Mouse (Mus musculus) heart, embryonic 14.5 days (tissue): ENCODE measurements around the gene Epas1. TPM values are rescaled to one million over a fixed set of nuclear protein-coding genes. Genes with fewer than 3 reads are reported as not detected.

Experiments
- ATAC-seq: fragments of 200-750 bp; cut with Nextera tagmentation; 2 replicates; pipeline ENCODE4 v1.8.0; 2017; ENCODE audit warnings: low read depth, moderate TSS enrichment; ENCODE audit not compliant: insufficient number of reproducible peaks, insufficient read depth, low FRiP score
- H3K27ac ChIP-seq, 2 experiments: fragments of 200-500 bp in 1 of 2; fragments of 300-500 bp in 1 of 2; sonication (generic) in 1 of 2; replicated peaks in 1 of 2; 2 replicates each; pipeline ENCODE4 v1.5.1; 2012 to 2014; ENCODE audit warnings: low read depth in 2 of 2, low read length in 2 of 2, control low read depth in 1 of 2, mild to moderate bottlenecking in 1 of 2, mixed read lengths in 1 of 2; ENCODE audit not compliant: control insufficient read depth in 1 of 2, insufficient read depth in 1 of 2
- H3K27me3 ChIP-seq: fragments of 300-500 bp; sonication (generic); 2 replicates; pipeline ENCODE4 v1.6.1; 2014; ENCODE audit warnings: mild to moderate bottlenecking, low read length, control low read depth; ENCODE audit not compliant: control insufficient read depth, insufficient read depth
- H3K36me3 ChIP-seq: fragments of 300-500 bp; sonication (generic); 2 replicates; pipeline ENCODE4 v1.6.1; 2014; ENCODE audit warnings: mild to moderate bottlenecking, control low read depth, low read length, mixed read lengths; ENCODE audit not compliant: control insufficient read depth, insufficient read depth
- H3K4me1 ChIP-seq, 2 experiments: fragments of 200-500 bp in 1 of 2; fragments of 300-500 bp in 1 of 2; sonication (generic) in 1 of 2; 2 replicates each; pipeline ENCODE4 v1.6.1; 2012 to 2014; ENCODE audit warnings: low read length in 2 of 2, control low read depth in 1 of 2, mixed read lengths in 1 of 2; ENCODE audit not compliant: control insufficient read depth in 2 of 2, insufficient read depth in 2 of 2
- H3K4me2 ChIP-seq: fragments of 300-500 bp; sonication (generic); 2 replicates; pipeline ENCODE4 v1.6.1; 2014; ENCODE audit warnings: mild to moderate bottlenecking, low read length
- H3K4me3 ChIP-seq, 2 experiments: fragments of 200-500 bp in 1 of 2; fragments of 300-500 bp in 1 of 2; sonication (generic) in 1 of 2; 2 replicates each; pipeline ENCODE4 v1.5.1; 2012 to 2014; ENCODE audit warnings: low read length in 2 of 2, mild to moderate bottlenecking in 2 of 2, control low read depth in 1 of 2, low read depth in 1 of 2, moderate library complexity in 1 of 2; ENCODE audit not compliant: control insufficient read depth in 1 of 2, insufficient read depth in 1 of 2
- H3K9ac ChIP-seq: fragments of 300-500 bp; sonication (generic); 2 replicates; pipeline ENCODE4 v1.6.1; 2014; ENCODE audit warnings: mild to moderate bottlenecking, low read length
- H3K9me3 ChIP-seq: fragments of 300-500 bp; sonication (generic); 2 replicates; pipeline ENCODE4 v1.6.1; 2016; ENCODE audit warnings: low read length, control low read depth; ENCODE audit not compliant: control insufficient read depth
- WGBS: fragments of 180-500 bp; shearing (Covaris S2); extraction: QIAGEN DNeasy Blood & Tissue Kit; methylation state at CpG from one replicate; pipeline ENCODE4 v1.1.7; 2014; 5-methylcytosine and 5-hydroxymethylcytosine counted together
- polyA plus RNA-seq: library from polyadenylated mRNA; unstranded; fragments of >200 nt; fragmentation: Nextera tagmentation; extraction: Ambion mirVana; gene quantifications from 2 replicates; pipeline ENCODE4 v1.2.1, GENCODE M21; 2014

The Epas1 gene
- polyA plus RNA-seq, 1 experiment from 2014 or later = 13.7 TPM

DNA sequence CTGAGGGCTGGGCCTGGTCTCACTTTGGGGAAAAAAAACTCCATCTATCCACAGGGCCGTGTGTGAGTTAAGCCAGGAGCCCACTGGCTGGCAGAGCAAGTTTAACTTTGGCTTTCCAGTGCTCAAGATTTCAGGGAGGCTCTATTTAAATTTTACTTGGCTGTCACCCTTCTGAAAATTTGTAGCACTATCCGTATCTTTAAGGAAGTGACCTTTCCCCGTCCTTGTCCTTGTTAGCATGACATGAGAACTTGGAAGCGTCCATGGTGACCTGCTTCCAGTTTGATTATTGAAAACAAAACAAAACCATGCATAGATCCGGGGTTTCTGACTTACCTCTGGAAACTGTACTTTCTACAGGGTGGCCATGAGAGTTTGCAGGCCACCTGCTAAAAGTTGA, 17.3 kb downstream of the Epas1 start:
- peaks cover 19 to 38% of the 10 kb centered on the region in 2 experiments for H3K4me1 ChIP-seq
- 0 out of 2 replicates have a peak overlapping the region, but pooled peaks have one; percentile 16 for H3K4me2 ChIP-seq
- H3K9me3 ChIP-seq = no peaks in the 10 kb centered on the region
- no peaks in the 10 kb centered on the region; the same call in 1 of the 2 replicates for H3K27me3 ChIP-seq
- ATAC-seq = no peak; the same call in 1 of the 2 replicates
- peak overlapping the region; percentile 63 to 64 for H3K27ac ChIP-seq
- no peak overlapping the region for H3K9ac ChIP-seq
- 10% methylated on average over 5 of the region's 5 CpGs for WGBS
- H3K36me3 ChIP-seq = no peaks in the 10 kb centered on the region
- no peak overlapping the region for H3K4me3 ChIP-seq

- H3K27me3 ChIP-seq = no peaks in the 10 kb centered on the region; the same call in 1 of the 2 replicates
- 77% methylated on average over 11 of the region's 11 CpGs for WGBS
- H3K4me1 ChIP-seq = peaks cover 19 to 38% of the 10 kb centered on the region in 2 experiments
- no peak overlapping the region for H3K4me3 ChIP-seq
- no peaks in the 10 kb centered on the region for H3K36me3 ChIP-seq
- no peak overlapping the region for H3K9ac ChIP-seq
- no peak for ATAC-seq
- H3K9me3 ChIP-seq = no peaks in the 10 kb centered on the region
- no peak overlapping the region for H3K4me2 ChIP-seq
- H3K27ac ChIP-seq = no peak overlapping the region
Observed at GRCm38 (mm10) chr17:86772035-86772434, 18.5 kb downstream of the Epas1 start.

DNA sequence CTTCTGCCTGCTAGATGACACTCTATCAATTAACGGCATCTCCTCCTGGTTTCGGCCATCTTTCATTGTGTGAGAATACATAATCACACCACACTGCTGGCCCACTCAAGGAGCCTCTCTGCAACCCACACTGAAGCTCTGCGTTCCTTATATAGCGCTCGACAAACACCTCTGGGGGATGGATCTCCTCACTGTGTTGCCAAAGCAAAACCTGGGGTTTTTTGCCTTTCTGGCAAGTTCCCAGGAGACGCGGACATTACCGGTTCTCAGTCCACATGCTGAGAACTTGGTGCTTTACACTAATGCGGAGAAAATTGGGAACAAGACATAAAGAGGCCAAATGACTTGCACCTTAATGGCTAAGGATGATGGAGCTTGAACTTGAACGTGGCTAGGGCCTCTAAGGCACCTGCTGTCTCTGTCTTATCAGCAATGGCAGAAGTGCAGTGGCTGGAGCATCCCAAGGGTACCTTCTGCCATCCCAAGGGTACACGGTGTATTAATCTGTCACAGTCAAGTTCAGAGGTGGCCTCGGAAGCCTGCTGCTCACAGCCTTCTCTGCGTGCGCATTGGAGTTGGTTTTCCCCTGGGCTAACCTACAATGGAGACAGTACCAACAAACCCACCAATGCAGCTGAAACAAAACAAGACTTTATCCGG, 19.6 kb downstream of the Epas1 start:
- H3K36me3 ChIP-seq = no peaks in the 10 kb centered on the region
- no peak overlapping the region for H3K27ac ChIP-seq
- no peak overlapping the region for H3K4me3 ChIP-seq
- no peaks in the 10 kb centered on the region for H3K9me3 ChIP-seq
- 89% methylated on average over 15 of the region's 15 CpGs for WGBS
- H3K9ac ChIP-seq = no peak overlapping the region
- peaks cover 19 to 38% of the 10 kb centered on the region in 2 experiments for H3K4me1 ChIP-seq
- H3K27me3 ChIP-seq = no peaks in the 10 kb centered on the region; the same call in 1 of the 2 replicates
- no peak overlapping the region for H3K4me2 ChIP-seq
- no peak for ATAC-seq

DNA sequence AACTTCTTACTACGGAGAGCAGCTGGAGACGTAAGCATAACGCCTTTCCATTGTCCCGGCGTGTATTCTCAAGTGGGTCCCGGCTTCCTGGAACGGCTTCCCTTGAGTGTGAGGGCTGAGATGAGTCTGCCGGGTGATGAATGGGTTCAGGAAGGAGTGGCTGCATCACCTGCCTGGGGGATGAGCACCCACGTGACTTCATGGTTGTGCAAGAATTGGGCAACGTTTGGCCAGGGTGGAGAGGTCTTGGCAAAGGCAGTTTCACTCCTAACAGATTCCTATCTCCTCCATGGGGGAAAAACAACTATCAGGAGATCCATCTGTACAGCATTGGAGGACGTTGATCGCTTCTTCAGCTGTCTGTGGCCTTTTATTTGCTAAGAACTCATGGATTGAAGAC, 23.0 kb downstream of the Epas1 start:
- H3K27ac ChIP-seq = no peak overlapping the region
- no peak overlapping the region for H3K4me3 ChIP-seq
- 76% methylated on average over 12 of the region's 12 CpGs for WGBS
- no peak overlapping the region for H3K9ac ChIP-seq
- ATAC-seq = no peak
- no peaks in the 10 kb centered on the region for H3K36me3 ChIP-seq
- no peaks in the 10 kb centered on the region for H3K9me3 ChIP-seq
- H3K4me1 ChIP-seq = peaks cover 12 to 26% of the 10 kb centered on the region in 2 experiments
- H3K27me3 ChIP-seq = no peaks in the 10 kb centered on the region
- H3K4me2 ChIP-seq = no peak overlapping the region

DNA sequence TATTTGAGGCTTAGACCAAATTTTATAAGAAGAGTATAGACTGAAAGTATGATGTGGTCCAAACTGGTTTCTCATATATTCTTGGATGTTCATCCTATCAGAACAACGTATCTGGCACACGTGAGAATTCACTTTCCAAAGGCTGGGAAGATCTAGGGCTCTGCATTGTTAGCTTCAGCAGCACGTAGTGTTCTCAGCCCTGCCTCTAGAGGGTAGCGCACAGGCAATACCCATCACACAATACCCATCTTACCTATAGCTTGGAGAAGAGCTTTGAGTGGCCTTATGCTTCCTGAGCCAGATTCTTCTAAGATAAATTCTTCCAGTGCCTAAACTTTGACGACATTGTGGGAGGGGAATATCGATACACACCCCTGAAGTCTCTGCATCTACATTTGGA, 24.6 kb downstream of the Epas1 start:
- Histone ChIP-seq H3K27ac (no peak overlapping the region), H3K9ac (no peak overlapping the region), H3K4me2 (no peak overlapping the region), H3K4me3 (no peak overlapping the region), H3K9me3 (no peaks in the 10 kb centered on the region), H3K36me3 (no peaks in the 10 kb centered on the region), H3K27me3 (no peaks in the 10 kb centered on the region), H3K4me1 (peaks cover 22 to 32% of the 10 kb centered on the region in 2 experiments)
- no peak for ATAC-seq
- WGBS = 90% methylated on average over 6 of the region's 6 CpGs

DNA sequence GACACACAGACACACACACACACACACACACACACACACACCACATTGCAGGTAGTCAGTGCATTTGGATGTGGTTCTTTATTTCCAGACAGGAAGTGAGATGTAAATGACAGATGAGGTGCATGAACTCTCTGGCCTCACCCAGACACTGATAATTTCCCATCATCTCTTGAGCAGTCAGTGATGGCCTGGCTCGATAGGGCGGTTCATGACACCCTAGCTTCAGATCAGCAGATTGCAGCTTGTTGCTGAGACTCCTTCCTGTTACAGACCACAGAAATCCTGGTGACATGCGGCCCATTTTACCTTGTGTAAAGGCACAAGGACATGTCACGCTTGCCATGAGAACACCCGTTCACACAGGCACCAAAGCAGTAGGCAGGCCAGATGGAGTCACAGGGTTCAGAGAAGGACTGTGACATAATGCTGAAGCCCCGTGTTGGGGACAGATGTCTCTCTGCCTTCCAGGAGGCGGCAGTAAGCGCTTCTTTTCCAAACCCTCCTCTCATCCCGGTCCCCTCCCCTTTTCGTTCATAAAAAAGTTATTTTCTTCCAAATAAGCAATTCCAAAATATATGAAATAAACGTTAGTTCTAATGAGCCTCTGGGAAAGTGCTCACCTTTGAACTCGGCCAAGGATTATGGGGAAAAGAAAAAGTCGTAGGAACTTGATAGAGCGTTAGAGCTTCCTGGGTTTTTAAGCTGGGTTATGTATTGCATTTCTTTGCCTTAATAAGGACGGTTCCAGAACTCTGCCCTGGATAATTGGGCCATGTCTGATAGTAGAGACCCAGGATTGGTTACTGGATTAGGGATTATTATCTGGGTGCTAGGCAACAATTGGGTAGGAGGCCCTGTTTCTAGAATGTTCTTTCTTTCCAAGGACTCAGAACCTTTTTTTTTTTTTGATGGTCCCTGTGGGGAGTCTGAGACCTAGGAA, 26.0 kb downstream of the Epas1 start:
- Histone ChIP-seq H3K9me3 (no peaks in the 10 kb centered on the region), H3K9ac (no peak overlapping the region), H3K4me2 (no peak overlapping the region), H3K4me3 (no peak overlapping the region), H3K27me3 (no peaks in the 10 kb centered on the region), H3K36me3 (no peaks in the 10 kb centered on the region), H3K27ac (no peak overlapping the region), H3K4me1 (peaks cover 27 to 40% of the 10 kb centered on the region in 2 experiments)
- WGBS = 69% methylated on average over 15 of the region's 15 CpGs
- no peak for ATAC-seq

DNA sequence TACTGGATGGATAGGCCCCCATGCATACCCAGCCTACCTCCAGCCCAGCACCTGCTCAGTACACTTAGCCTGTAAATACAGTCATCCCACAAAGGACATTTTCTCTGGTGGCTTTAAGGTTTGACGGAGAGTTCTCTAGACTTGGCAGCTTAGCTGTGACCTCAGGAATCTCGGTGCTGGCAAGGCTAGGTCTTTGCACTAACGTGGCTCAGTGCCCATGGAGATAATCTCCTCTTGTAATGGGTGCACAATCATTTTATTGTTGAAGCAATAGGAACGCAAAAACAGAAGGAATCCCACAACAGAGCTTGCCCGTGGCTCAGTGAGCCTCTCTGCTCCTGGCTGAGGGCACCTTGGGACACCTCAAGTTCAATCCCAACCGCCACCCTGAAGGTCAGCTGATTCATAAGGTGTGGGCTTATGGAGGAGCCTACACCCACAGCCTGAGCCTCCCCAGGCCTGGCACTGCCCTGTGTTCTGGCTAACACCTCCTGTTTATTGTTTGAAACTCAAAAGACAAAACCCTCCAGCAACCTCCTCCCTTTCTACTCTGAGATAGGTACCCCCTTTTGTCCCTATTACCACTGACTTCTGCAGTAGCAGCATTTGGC, 27.3 kb downstream of the Epas1 start:
- no peak overlapping the region for H3K4me2 ChIP-seq
- 47% methylated on average over 6 of the region's 6 CpGs for WGBS
- no peaks in the 10 kb centered on the region for H3K9me3 ChIP-seq
- no peak overlapping the region for H3K9ac ChIP-seq
- H3K36me3 ChIP-seq = no peaks in the 10 kb centered on the region
- no peaks in the 10 kb centered on the region for H3K27me3 ChIP-seq
- H3K4me1 ChIP-seq = peaks cover 35 to 52% of the 10 kb centered on the region in 2 experiments
- no peak for ATAC-seq
- peak overlapping the region in 1 of 2 experiments; percentile 19; a peak in 1 of 4 replicates for H3K27ac ChIP-seq
- no peak overlapping the region for H3K4me3 ChIP-seq
